Mouse (Mus musculus): ENCODE measurements at regions not wholly inside any gene's neighbourhood (a gene's known extent, or its start where the extent isn't known, plus 50 kb on each side); places are given as distances from the start of the nearest gene placed in this dataset.

GRCm38 (mm10) chr11:38155706-38156105 lies 919.9 kb upstream of the Tenm2 start:
- ATAC-seq = no peak
- H3K4me2 ChIP-seq (ENCODE audit: low read length) = no peak overlapping the region
- H3K9ac ChIP-seq (ENCODE audit: low read depth, low read length) = no peak overlapping the region
- H3K27ac ChIP-seq (ENCODE audit: low read length) = no peak overlapping the region
- H3K27me3 ChIP-seq (ENCODE audit: control insufficient read depth, insufficient read depth, low read depth, low read length) = no peaks in the 10 kb centered on the region
- no peaks in the 10 kb centered on the region for H3K4me1 ChIP-seq (ENCODE audit: control insufficient read depth, insufficient read depth, low read length)
- no peaks in the 10 kb centered on the region for H3K9me3 ChIP-seq (replicated peaks; ENCODE audit: control insufficient read depth, low read length, poor library complexity, severe bottlenecking)
- 93% methylated on average over 2 of the region's 2 CpGs for WGBS
- no peak overlapping the region for H3K4me3 ChIP-seq (ENCODE audit: low read depth, low read length)
- H3K36me3 ChIP-seq (ENCODE audit: control insufficient read depth, insufficient read depth, low read length) = no peaks in the 10 kb centered on the region

- no peak overlapping the region for H3K4me2 ChIP-seq (ENCODE audit: low read length)
- no peaks in the 10 kb centered on the region for H3K36me3 ChIP-seq (ENCODE audit: control insufficient read depth, insufficient read depth, low read length)
- no peak overlapping the region for H3K4me3 ChIP-seq (ENCODE audit: low read depth, low read length)
- H3K27ac ChIP-seq (ENCODE audit: low read length) = no peak overlapping the region
- no peak for ATAC-seq
- H3K9ac ChIP-seq (ENCODE audit: low read depth, low read length) = no peak overlapping the region
- H3K9me3 ChIP-seq (replicated peaks; ENCODE audit: control insufficient read depth, low read length, poor library complexity, severe bottlenecking) = no peaks in the 10 kb centered on the region
- H3K27me3 ChIP-seq (ENCODE audit: control insufficient read depth, insufficient read depth, low read depth, low read length) = no peaks in the 10 kb centered on the region
- 96% methylated on average over 2 of the region's 2 CpGs for WGBS
- no peaks in the 10 kb centered on the region for H3K4me1 ChIP-seq (ENCODE audit: control insufficient read depth, insufficient read depth, low read length)
These were observed 907.7 kb upstream of the Tenm2 start for GRCm38 (mm10) chr11:38143436-38143835.

- Histone ChIP-seq H3K4me3 (ENCODE audit: low read depth, low read length) (no peak overlapping the region), H3K9ac (ENCODE audit: low read depth, low read length) (no peak overlapping the region), H3K36me3 (ENCODE audit: control insufficient read depth, insufficient read depth, low read length) (no peaks in the 10 kb centered on the region), H3K27ac (ENCODE audit: low read length) (no peak overlapping the region), H3K4me1 (ENCODE audit: control insufficient read depth, insufficient read depth, low read length) (no peaks in the 10 kb centered on the region), H3K4me2 (ENCODE audit: low read length) (no peak overlapping the region), H3K9me3 (replicated peaks; ENCODE audit: control insufficient read depth, low read length, poor library complexity, severe bottlenecking) (no peaks in the 10 kb centered on the region), H3K27me3 (ENCODE audit: control insufficient read depth, insufficient read depth, low read depth, low read length) (no peaks in the 10 kb centered on the region)
- no peak for ATAC-seq
These were observed 893.1 kb upstream of the Tenm2 start for GRCm38 (mm10) chr11:38128851-38129250.

- H3K9me3 ChIP-seq (replicated peaks; ENCODE audit: control insufficient read depth, low read length, poor library complexity, severe bottlenecking) = no peaks in the 10 kb centered on the region
- no peak overlapping the region for H3K9ac ChIP-seq (ENCODE audit: low read depth, low read length)
- no peak overlapping the region for H3K4me2 ChIP-seq (ENCODE audit: low read length)
- 65% methylated on average over 2 of the region's 2 CpGs for WGBS
- no peak overlapping the region for H3K27ac ChIP-seq (ENCODE audit: low read length)
- no peaks in the 10 kb centered on the region for H3K27me3 ChIP-seq (ENCODE audit: control insufficient read depth, insufficient read depth, low read depth, low read length)
- H3K4me3 ChIP-seq (ENCODE audit: low read depth, low read length) = no peak overlapping the region
- no peaks in the 10 kb centered on the region for H3K36me3 ChIP-seq (ENCODE audit: control insufficient read depth, insufficient read depth, low read length)
- no peaks in the 10 kb centered on the region for H3K4me1 ChIP-seq (ENCODE audit: control insufficient read depth, insufficient read depth, low read length)
- ATAC-seq = no peak
These were observed 888.1 kb upstream of the Tenm2 start for GRCm38 (mm10) chr11:38123789-38124330.

- Histone ChIP-seq H3K4me2 (ENCODE audit: low read length) (no peak overlapping the region), H3K4me3 (ENCODE audit: low read depth, low read length) (no peak overlapping the region), H3K36me3 (ENCODE audit: control insufficient read depth, insufficient read depth, low read length) (no peaks in the 10 kb centered on the region), H3K27ac (ENCODE audit: low read length) (no peak overlapping the region), H3K4me1 (ENCODE audit: control insufficient read depth, insufficient read depth, low read length) (no peaks in the 10 kb centered on the region), H3K9ac (ENCODE audit: low read depth, low read length) (no peak overlapping the region), H3K27me3 (ENCODE audit: control insufficient read depth, insufficient read depth, low read depth, low read length) (no peaks in the 10 kb centered on the region), H3K9me3 (replicated peaks; ENCODE audit: control insufficient read depth, low read length, poor library complexity, severe bottlenecking) (no peaks in the 10 kb centered on the region)
- WGBS = 76% methylated on average over 1 of the region's 1 CpGs
- no peak for ATAC-seq
These were observed 886.7 kb upstream of the Tenm2 start for GRCm38 (mm10) chr11:38122474-38122873.

- no peak for ATAC-seq
- Histone ChIP-seq H3K27ac (ENCODE audit: low read length) (no peak overlapping the region), H3K27me3 (ENCODE audit: control insufficient read depth, insufficient read depth, low read depth, low read length) (no peaks in the 10 kb centered on the region), H3K9ac (ENCODE audit: low read depth, low read length) (no peak overlapping the region), H3K4me2 (ENCODE audit: low read length) (no peak overlapping the region), H3K4me1 (ENCODE audit: control insufficient read depth, insufficient read depth, low read length) (no peaks in the 10 kb centered on the region), H3K9me3 (replicated peaks; ENCODE audit: control insufficient read depth, low read length, poor library complexity, severe bottlenecking) (no peaks in the 10 kb centered on the region), H3K4me3 (ENCODE audit: low read depth, low read length) (no peak overlapping the region), H3K36me3 (ENCODE audit: control insufficient read depth, insufficient read depth, low read length) (no peaks in the 10 kb centered on the region)
- 24% methylated on average over 8 of the region's 8 CpGs for WGBS
These were observed 885.4 kb upstream of the Tenm2 start for GRCm38 (mm10) chr11:38121051-38121616.

GRCm38 (mm10) chr11:38117741-38118140 lies 882.0 kb upstream of the Tenm2 start:
- Histone ChIP-seq H3K36me3 (ENCODE audit: control insufficient read depth, insufficient read depth, low read length) (no peaks in the 10 kb centered on the region), H3K4me2 (ENCODE audit: low read length) (no peak overlapping the region), H3K27me3 (ENCODE audit: control insufficient read depth, insufficient read depth, low read depth, low read length) (no peaks in the 10 kb centered on the region), H3K4me3 (ENCODE audit: low read depth, low read length) (no peak overlapping the region), H3K9me3 (replicated peaks; ENCODE audit: control insufficient read depth, low read length, poor library complexity, severe bottlenecking) (no peaks in the 10 kb centered on the region), H3K9ac (ENCODE audit: low read depth, low read length) (no peak overlapping the region), H3K4me1 (ENCODE audit: control insufficient read depth, insufficient read depth, low read length) (no peaks in the 10 kb centered on the region), H3K27ac (ENCODE audit: low read length) (no peak overlapping the region)
- ATAC-seq = no peak
- WGBS = 67% methylated on average over 5 of the region's 5 CpGs

- Histone ChIP-seq H3K27ac (ENCODE audit: low read length) (no peak overlapping the region), H3K36me3 (ENCODE audit: control insufficient read depth, insufficient read depth, low read length) (no peaks in the 10 kb centered on the region), H3K4me1 (ENCODE audit: control insufficient read depth, insufficient read depth, low read length) (no peaks in the 10 kb centered on the region), H3K9ac (ENCODE audit: low read depth, low read length) (no peak overlapping the region), H3K9me3 (replicated peaks; ENCODE audit: control insufficient read depth, low read length, poor library complexity, severe bottlenecking) (no peaks in the 10 kb centered on the region), H3K4me2 (ENCODE audit: low read length) (no peak overlapping the region), H3K27me3 (ENCODE audit: control insufficient read depth, insufficient read depth, low read depth, low read length) (no peaks in the 10 kb centered on the region), H3K4me3 (ENCODE audit: low read depth, low read length) (no peak overlapping the region)
- no peak for ATAC-seq
- 89% methylated on average over 2 of the region's 2 CpGs for WGBS
These were observed 856.4 kb upstream of the Tenm2 start for GRCm38 (mm10) chr11:38092202-38092601.

GRCm38 (mm10) chr11:38075171-38075732 lies 839.5 kb upstream of the Tenm2 start:
- Histone ChIP-seq H3K27ac (ENCODE audit: low read length) (no peak overlapping the region), H3K4me2 (ENCODE audit: low read length) (peak overlapping the region; percentile 31), H3K9ac (ENCODE audit: low read depth, low read length) (no peak overlapping the region), H3K27me3 (ENCODE audit: control insufficient read depth, insufficient read depth, low read depth, low read length) (no peaks in the 10 kb centered on the region), H3K36me3 (ENCODE audit: control insufficient read depth, insufficient read depth, low read length) (no peaks in the 10 kb centered on the region), H3K9me3 (replicated peaks; ENCODE audit: control insufficient read depth, low read length, poor library complexity, severe bottlenecking) (no peaks in the 10 kb centered on the region), H3K4me1 (ENCODE audit: control insufficient read depth, insufficient read depth, low read length) (no peaks in the 10 kb centered on the region), H3K4me3 (ENCODE audit: low read depth, low read length) (no peak overlapping the region)
- ATAC-seq = no peak
- WGBS = 68% methylated on average over 11 of the region's 11 CpGs

All from midbrain, embryonic 16.5 days (tissue).